23 mouse cellular contexts compared by ENCODE assay signal in genomic region chr17:86234587-86235150, GRCm38 (mm10).
A peak's percentile ranks its signal among the peaks of the same experiment; 100 is the strongest.
DNase-seq lines count a peak whose midpoint lies in the region; ATAC-seq and TF ChIP-seq lines count a peak whose summit lies in the region.
"Had no signal": no experiment of that assay in that cellular context is flagged by ENCODE, and none has a peak within 500 bp of the region (broad histone marks: within the 10 kb centered on the region; RNA-seq: fewer than 3 reads in every experiment).

No protein-coding gene starts in this region.

- WGBS in midbrain, embryonic 13.5 days, result 57% methylated on average over 9 of the region's 9 CpGs

- peak overlapping the region; percentile 26; the same call in 1 of the 2 replicates for H3K27ac ChIP-seq in left cerebral cortex, adult 2 months
- H3K27ac ChIP-seq in midbrain, embryonic 13.5 days, result no peak overlapping the region
- H3K27ac ChIP-seq: embryonic facial prominence, embryonic 12.5 days; heart, embryonic 15.5 days; intestine, embryonic 15.5 days; limb, embryonic 13.5 days; liver, embryonic 12.5 days had no signal

- no peak overlapping the region for H3K4me3 ChIP-seq in left cerebral cortex, adult 2 months
- no peak overlapping the region for H3K4me3 ChIP-seq in midbrain, embryonic 13.5 days (replicated peaks)
- H3K4me3 ChIP-seq: embryonic facial prominence, embryonic 12.5 days; heart, embryonic 15.5 days; intestine, embryonic 15.5 days; limb, embryonic 13.5 days; liver, embryonic 12.5 days had no signal

- no peak overlapping the region for H3K9ac ChIP-seq in midbrain, embryonic 13.5 days (replicated peaks)
- H3K9ac ChIP-seq: embryonic facial prominence, embryonic 12.5 days; heart, embryonic 15.5 days; intestine, embryonic 15.5 days; limb, embryonic 13.5 days; liver, embryonic 12.5 days had no signal

- no peaks in the 10 kb centered on the region for H3K36me3 ChIP-seq in midbrain, embryonic 13.5 days
- H3K36me3 ChIP-seq: embryonic facial prominence, embryonic 12.5 days; heart, embryonic 15.5 days; intestine, embryonic 15.5 days; limb, embryonic 13.5 days; liver, embryonic 12.5 days had no signal

- peaks cover 12% of the 10 kb centered on the region for H3K4me1 ChIP-seq in midbrain, embryonic 13.5 days (replicated peaks)
- H3K4me1 ChIP-seq: embryonic facial prominence, embryonic 12.5 days; liver, embryonic 12.5 days had no signal

- DNase-seq in frontal cortex, postnatal 36 days (ENCODE audit: low spot score in 2 of 2), result no peak
- DNase-seq in left cerebral cortex, adult 2 months (ENCODE audit: extremely low spot score in 1 of 2, low spot score in 2 of 2), result no peak
- DNase-seq in left cerebral cortex, postnatal 4 days, result no peak
- no peak for DNase-seq in cerebellum, adult 11-12 months
- no peak for DNase-seq in right cerebral cortex, postnatal 4 days
- DNase-seq: adrenal gland, postnatal 25 days; cerebellum, adult 11 months; cerebellum, postnatal 10 days; heart, postnatal 4 days; kidney, adult 8-10 months; kidney, postnatal 14 days; layer of hippocampus, postnatal 36 days; lung, adult 18-20 months; lung, postnatal 10 days; right cerebral cortex, postnatal 14 days; thymus, postnatal 25 days had no signal

- ATAC-seq in frontal cortex, adult (ENCODE audit: low TSS enrichment), result peak; percentile 62
- ATAC-seq in midbrain, embryonic 13.5 days, result peak; percentile 75; the same call in 1 of the 2 replicates
- ATAC-seq: intestine, embryonic 15.5 days; liver, embryonic 12.5 days had no signal

- TF ChIP-seq CTCF in left cerebral cortex, adult 2 months (IDR thresholded peaks at IDR 0.05), result no peak

- no peaks in the 10 kb centered on the region for H3K27me3 ChIP-seq in midbrain, embryonic 13.5 days
- H3K27me3 ChIP-seq: embryonic facial prominence, embryonic 12.5 days; heart, embryonic 15.5 days; intestine, embryonic 15.5 days; limb, embryonic 13.5 days; liver, embryonic 12.5 days had no signal

- H3K4me2 ChIP-seq in midbrain, embryonic 13.5 days (replicated peaks), result no peak overlapping the region
- H3K4me2 ChIP-seq: embryonic facial prominence, embryonic 12.5 days; heart, embryonic 15.5 days; intestine, embryonic 15.5 days; limb, embryonic 13.5 days; liver, embryonic 12.5 days had no signal

- intact Hi-C loops in left cerebral cortex, adult 2 months (cut with DNase I), result no loop called here
- intact Hi-C loops in left cerebral cortex, postnatal 4 days (cut with DNase I), result loop anchor here (5.0 kb wide), 1 partner anchor 62 kb away; no protein-coding TSS in a partner anchor

- H3K9me3 ChIP-seq in midbrain, embryonic 13.5 days, result no peaks in the 10 kb centered on the region
- H3K9me3 ChIP-seq: heart, embryonic 15.5 days; intestine, embryonic 15.5 days; limb, embryonic 13.5 days; liver, embryonic 12.5 days had no signal
